Mouse (Mus musculus): Measurements from ENCODE around the gene Eif4ebp2.

Gene Eif4ebp2

GRCm38 (mm10) chr10:61452645-61453044 is at the start of gene Eif4ebp2:
Gene Eif4ebp2 (minus strand): TSS chr10:61452661.
- in situ Hi-C loops (cut with MboI, MseI): no loop called here

GRCm38 (mm10) chr10:61500756-61501155 is 48.3 kb upstream of the Eif4ebp2 start:
- in situ Hi-C loops (cut with MboI, MseI): no loop called here

- in situ Hi-C loops (cut with MboI, MseI): loop anchor here (10.0 kb wide), 1 partner anchor 105 kb away; no protein-coding TSS in a partner anchor
Measured at GRCm38 (mm10) chr10:61499505-61500466, 47.3 kb upstream of the Eif4ebp2 start.

- in situ Hi-C loops (cut with MboI, MseI): loop anchor here (10.0 kb wide), 1 partner anchor 109 kb away; no protein-coding TSS in a partner anchor
Measured at GRCm38 (mm10) chr10:61496231-61496630, 43.8 kb upstream of the Eif4ebp2 start.

- in situ Hi-C loops (cut with MboI, MseI): loop anchor here (10.0 kb wide), 1 partner anchor 109 kb away; no protein-coding TSS in a partner anchor
Measured at GRCm38 (mm10) chr10:61495461-61495860, 43.0 kb upstream of the Eif4ebp2 start.

- in situ Hi-C loops (cut with MboI, MseI): loop anchor here (10.0 kb wide), 1 partner anchor 113 kb away; no protein-coding TSS in a partner anchor
Measured at GRCm38 (mm10) chr10:61492040-61492439, 39.6 kb upstream of the Eif4ebp2 start.

- in situ Hi-C loops (cut with MboI, MseI): loop anchor here (10.0 kb wide), 1 partner anchor 113 kb away; no protein-coding TSS in a partner anchor
Measured at GRCm38 (mm10) chr10:61491573-61491972, 39.1 kb upstream of the Eif4ebp2 start.

- in situ Hi-C loops (cut with MboI, MseI): no loop called here
Measured at GRCm38 (mm10) chr10:61488522-61489110, 36.2 kb upstream of the Eif4ebp2 start.

- in situ Hi-C loops (cut with MboI, MseI): no loop called here
Measured at GRCm38 (mm10) chr10:61486551-61487339, 34.3 kb upstream of the Eif4ebp2 start.

GRCm38 (mm10) chr10:61484801-61485200 is 32.3 kb upstream of the Eif4ebp2 start:
- in situ Hi-C loops (cut with MboI, MseI): no loop called here

- in situ Hi-C loops (cut with MboI, MseI): no loop called here
Measured at GRCm38 (mm10) chr10:61482771-61483170, 30.3 kb upstream of the Eif4ebp2 start.

- in situ Hi-C loops (cut with MboI, MseI): no loop called here
Measured at GRCm38 (mm10) chr10:61480488-61480887, 28.0 kb upstream of the Eif4ebp2 start.

- in situ Hi-C loops (cut with MboI, MseI): no loop called here
Measured at GRCm38 (mm10) chr10:61479927-61480326, 27.5 kb upstream of the Eif4ebp2 start.

- in situ Hi-C loops (cut with MboI, MseI): no loop called here
Measured at GRCm38 (mm10) chr10:61479461-61479860, 27.0 kb upstream of the Eif4ebp2 start.

- in situ Hi-C loops (cut with MboI, MseI): no loop called here
Measured at GRCm38 (mm10) chr10:61476440-61477165, 24.1 kb upstream of the Eif4ebp2 start.

- in situ Hi-C loops (cut with MboI, MseI): no loop called here
Measured at GRCm38 (mm10) chr10:61475594-61476439, 23.4 kb upstream of the Eif4ebp2 start, which contains the start of gene Lrrc20. Gene Lrrc20 (plus strand): TSS chr10:61475801.

- in situ Hi-C loops (cut with MboI, MseI): no loop called here
Measured at GRCm38 (mm10) chr10:61474344-61474743, 21.9 kb upstream of the Eif4ebp2 start.

GRCm38 (mm10) chr10:61473640-61474039 is 21.2 kb upstream of the Eif4ebp2 start:
- in situ Hi-C loops (cut with MboI, MseI): no loop called here

GRCm38 (mm10) chr10:61468900-61469299 is 16.4 kb upstream of the Eif4ebp2 start:
- in situ Hi-C loops (cut with MboI, MseI): loop anchor here (10.0 kb wide), 1 partner anchor 1696 kb away; no protein-coding TSS in a partner anchor

GRCm38 (mm10) chr10:61466873-61467272 is 14.4 kb upstream of the Eif4ebp2 start:
- in situ Hi-C loops (cut with MboI, MseI): loop anchor here (10.0 kb wide), 1 partner anchor 1698 kb away; no protein-coding TSS in a partner anchor

All from T-helper 2 cell (primary cell).